In genomic region chr6:127153972-127154707, GRCm38 (mm10) we compare ENCODE assay signal across 8 mouse cellular contexts. TPM values are rescaled to one million over a fixed set of nuclear protein-coding genes. Genes with fewer than 3 reads are reported as not detected.
A peak's percentile ranks its signal among the peaks of the same experiment; 100 is the strongest.
DNase-seq lines count a peak whose midpoint lies in the region; ATAC-seq lines count a peak whose summit lies in the region.

No protein-coding gene starts in this region.

- peak overlapping the region; percentile 93 for H3K4me2 ChIP-seq in lung, embryonic 15.5 days
- H3K4me2 ChIP-seq in hindbrain, embryonic 13.5 days = peak overlapping the region; percentile 74

- H3K27ac ChIP-seq in lung, embryonic 15.5 days = peak overlapping the region; percentile 94
- no peak overlapping the region for H3K27ac ChIP-seq in hindbrain, embryonic 13.5 days

- H3K36me3 ChIP-seq in lung, embryonic 15.5 days = no peaks in the 10 kb centered on the region
- no peaks in the 10 kb centered on the region for H3K36me3 ChIP-seq in hindbrain, embryonic 13.5 days

- peaks cover 47% of the 10 kb centered on the region for H3K4me1 ChIP-seq in lung, embryonic 15.5 days
- H3K4me1 ChIP-seq in hindbrain, embryonic 13.5 days (replicated peaks) = peaks cover 66% of the 10 kb centered on the region

- peaks cover 6% of the 10 kb centered on the region for H3K27me3 ChIP-seq in lung, embryonic 15.5 days
- peaks cover 81% of the 10 kb centered on the region for H3K27me3 ChIP-seq in hindbrain, embryonic 13.5 days

- no peak for DNase-seq in lung, postnatal 36 days
- peak; percentile 64 for DNase-seq in embryo, embryonic 10.5 days (ENCODE audit: low spot score)
- peak; percentile 22 for DNase-seq in lung, postnatal 10 days
- DNase-seq in left cerebral cortex, adult 8-10 months (ENCODE audit: low spot score in 2 of 2) = no peak
- DNase-seq in layer of hippocampus, adult 11-12 months (ENCODE audit: low spot score) = no peak

- no peak for ATAC-seq in lung, embryonic 15.5 days (ENCODE audit: borderline replicate concordance, extremely low read depth, low FRiP score, low TSS enrichment)
- no peak for ATAC-seq in hindbrain, embryonic 13.5 days (ENCODE audit: low FRiP score)
- ATAC-seq in frontal cortex, adult (ENCODE audit: low TSS enrichment) = no peak

- H3K9ac ChIP-seq in lung, embryonic 15.5 days = peak overlapping the region; percentile 46
- H3K9ac ChIP-seq in hindbrain, embryonic 13.5 days = 0 out of 2 replicates have a peak overlapping the region, but pooled peaks have one; percentile 39

- under 1% methylated on average over 30 of the region's 30 CpGs for WGBS in lung, embryonic 15.5 days
- 1% methylated on average over 30 of the region's 30 CpGs for WGBS in hindbrain, embryonic 13.5 days

- peak overlapping the region; percentile 72 for H3K4me3 ChIP-seq in lung, embryonic 15.5 days
- peak overlapping the region; percentile 35 for H3K4me3 ChIP-seq in hindbrain, embryonic 13.5 days

- H3K9me3 ChIP-seq in lung, embryonic 15.5 days = no peaks in the 10 kb centered on the region
- no peaks in the 10 kb centered on the region for H3K9me3 ChIP-seq in hindbrain, embryonic 13.5 days

RNA-seq across cellular contexts. Expression of gene Ccnd2, which starts 2.1 kb away (rescaled TPM):
- 599 and 663 TPM in 2 replicates for polyA plus RNA-seq in lung, embryonic 15.5 days (2015; fragmentation: Nextera tagmentation; extraction: Ambion mirVana)
- polyA plus RNA-seq in hindbrain, embryonic 13.5 days (2015; fragmentation: Nextera tagmentation; extraction: Ambion mirVana) = 270 and 302 TPM in 2 replicates
- total RNA-seq in left cerebral cortex, adult 8-10 months (2022) = 10 to 100 TPM; 63.0 to 86.8 (median 73.0) TPM

RNA-seq across cellular contexts. Expression of gene Tigar, which starts 44.8 kb away (rescaled TPM):
- 3.2 and 3.7 TPM in 2 replicates for polyA plus RNA-seq in lung, embryonic 15.5 days (2015; fragmentation: Nextera tagmentation; extraction: Ambion mirVana)
- polyA plus RNA-seq in hindbrain, embryonic 13.5 days (2015; fragmentation: Nextera tagmentation; extraction: Ambion mirVana) = 7.2 and 8.6 TPM in 2 replicates
- total RNA-seq in left cerebral cortex, adult 8-10 months (2022) = 10 to 100 TPM; 23.1 to 25.8 (median 24.3) TPM

Comparison
In these comparisons a context has a peak if more than half of its experiments do, and no peak if none do; other contexts are left out.
1. DNase-seq: peak in embryo, embryonic 10.5 days (single experiment) and lung, postnatal 10 days (single experiment); none in lung, postnatal 36 days (single experiment), left cerebral cortex, adult 8-10 months (0 of 2) and layer of hippocampus, adult 11-12 months (single experiment).